Mouse (Mus musculus) midbrain, embryonic 12.5 days (tissue): ENCODE results near the gene Gm10639. TPM values are rescaled to one million over a fixed set of nuclear protein-coding genes. Genes with fewer than 3 reads are reported as not detected.
"Not testable (repeated sequence)": the region's sequence is repeated elsewhere in the genome, so short reads cannot be mapped to it uniquely, and the experiment has no call there.

Source experiments
- ATAC-seq: fragments of 200-750 bp; cut with Nextera tagmentation; 2 replicates; pipeline ENCODE4 v1.8.0; 2017; ENCODE audit warnings: low read depth, moderate TSS enrichment, moderate library complexity; ENCODE audit not compliant: low FRiP score
- H3K27ac ChIP-seq: fragments of 300-500 bp; sonication (generic); replicated peaks from 2 replicates; pipeline ENCODE4 v1.5.1; 2016; ENCODE audit warnings: mild to moderate bottlenecking
- H3K27me3 ChIP-seq: fragments of 300-500 bp; sonication (generic); 2 replicates; pipeline ENCODE4 v1.6.1; 2016; ENCODE audit warnings: mild to moderate bottlenecking
- H3K36me3 ChIP-seq: fragments of 300-500 bp; sonication (generic); 2 replicates; pipeline ENCODE4 v1.6.1; 2016
- H3K4me1 ChIP-seq: fragments of 300-500 bp; sonication (generic); 2 replicates; pipeline ENCODE4 v1.6.1; 2016
- H3K4me2 ChIP-seq: fragments of 300-500 bp; sonication (generic); replicated peaks from 2 replicates; pipeline ENCODE4 v1.6.1; 2016; ENCODE audit warnings: mild to moderate bottlenecking, moderate library complexity
- H3K4me3 ChIP-seq: fragments of 300-500 bp; sonication (generic); 2 replicates; pipeline ENCODE4 v1.5.1; 2016; ENCODE audit warnings: mild to moderate bottlenecking
- H3K9ac ChIP-seq: fragments of 300-500 bp; sonication (generic); replicated peaks from 2 replicates; pipeline ENCODE4 v1.6.1; 2016; ENCODE audit warnings: mild to moderate bottlenecking, moderate library complexity
- H3K9me3 ChIP-seq: fragments of 300-500 bp; sonication (generic); 2 replicates; pipeline ENCODE4 v1.6.1; 2016; ENCODE audit warnings: mild to moderate bottlenecking
- WGBS: fragments of 180-500 bp; shearing (Covaris S2); methylation state at CpG from one replicate; pipeline ENCODE4 v1.1.7; 2016; 5-methylcytosine and 5-hydroxymethylcytosine counted together
- polyA plus RNA-seq: library from polyadenylated mRNA; unstranded; fragments of >200 nt; fragmentation: Nextera tagmentation; extraction: Ambion mirVana; gene quantifications from 2 replicates; pipeline ENCODE4 v1.2.1, GENCODE M21; 2016

The Gm10639 gene
- not detected in 2 replicates for polyA plus RNA-seq

DNA sequence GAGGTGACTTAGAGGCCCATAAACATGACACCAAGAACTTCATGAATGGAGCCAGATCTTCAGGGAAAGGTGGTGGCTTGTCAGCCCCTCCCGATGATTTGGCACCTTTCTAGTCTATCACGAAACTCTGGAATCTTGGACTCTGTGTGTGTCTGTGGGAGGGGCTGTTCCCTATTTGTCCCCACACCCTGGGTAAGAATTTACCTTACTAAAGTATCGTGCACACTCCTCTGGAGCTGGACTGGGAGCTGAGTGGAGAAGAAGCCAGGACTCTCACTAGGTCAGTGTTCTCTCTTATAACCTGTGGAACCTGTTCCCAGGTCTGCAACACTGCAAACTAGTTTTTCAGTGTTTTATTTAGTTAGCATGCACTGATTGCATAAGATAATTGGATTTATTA, at the start of gene Gm10639:
Gene Gm10639, plus strand, starts transcription at position 201 of the 400 bp plus-strand sequence.
- not testable (repeated sequence) for ATAC-seq, H3K9ac ChIP-seq, H3K4me2 ChIP-seq, H3K27ac ChIP-seq, H3K9me3 ChIP-seq, H3K36me3 ChIP-seq, H3K27me3 ChIP-seq, H3K4me3 ChIP-seq, H3K4me1 ChIP-seq
- WGBS: 81% methylated on average over 3 of the region's 3 CpGs

DNA sequence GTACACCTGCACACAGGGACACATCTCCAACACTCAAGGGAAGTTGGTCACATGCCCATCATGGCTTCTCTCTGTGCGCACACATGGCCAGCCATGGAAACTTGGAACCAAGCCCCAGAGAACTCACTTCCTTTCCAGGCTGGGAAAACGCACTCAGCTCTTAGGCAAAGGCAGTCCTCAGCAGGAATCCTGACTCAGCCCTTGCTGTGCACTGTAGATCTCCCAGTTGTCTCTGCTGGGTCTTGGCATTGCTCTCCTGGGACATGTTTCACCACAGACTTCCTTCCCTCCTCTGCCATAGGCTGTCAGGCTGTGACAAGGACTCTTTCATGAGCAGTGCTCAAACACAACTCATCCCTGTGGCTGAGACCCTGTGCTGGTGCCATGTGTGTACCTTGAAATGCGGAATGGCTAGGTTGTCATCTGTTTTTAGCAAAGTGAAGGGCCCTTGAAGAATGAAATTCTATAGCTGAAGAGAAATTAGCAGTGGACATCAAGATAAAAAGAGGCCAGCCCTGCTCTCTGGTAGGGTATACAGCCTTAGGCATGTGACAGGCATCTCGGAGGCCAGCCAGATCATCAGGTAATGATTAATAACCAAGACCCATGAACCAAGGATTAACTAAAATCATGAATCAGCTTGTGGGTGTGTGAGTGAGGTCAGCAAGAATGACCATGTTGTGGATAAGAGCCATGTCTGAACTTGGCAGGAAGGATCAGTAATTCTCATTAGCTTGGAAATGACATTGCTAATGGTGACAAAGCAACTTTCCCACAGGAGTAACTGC, 33.8 kb upstream of the Gm10639 start:
- H3K4me3 ChIP-seq, ATAC-seq: not testable (repeated sequence)

DNA sequence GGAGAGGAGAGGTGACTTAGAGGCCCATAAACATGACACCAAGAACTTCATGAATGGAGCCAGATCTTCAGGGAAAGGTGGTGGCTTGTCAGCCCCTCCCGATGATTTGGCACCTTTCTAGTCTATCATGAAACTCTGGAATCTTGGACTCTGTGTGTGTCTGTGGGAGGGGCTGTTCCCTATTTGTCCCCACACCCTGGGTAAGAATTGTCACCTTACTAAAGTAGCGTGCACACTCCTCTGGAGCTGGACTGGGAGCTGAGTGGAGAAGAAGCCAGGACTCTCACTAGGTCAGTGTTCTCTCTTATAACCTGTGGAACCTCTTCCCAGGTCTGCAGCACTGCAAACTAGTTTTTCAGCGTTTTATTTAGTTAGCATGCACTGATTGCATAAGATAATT, 32.8 kb upstream of the Gm10639 start, which contains the start of gene Gm3776:
Gene Gm3776, plus strand, starts transcription at position 216 of the 400 bp plus-strand sequence.
- not testable (repeated sequence) for H3K4me2 ChIP-seq, H3K9me3 ChIP-seq, H3K27ac ChIP-seq, H3K27me3 ChIP-seq, H3K4me3 ChIP-seq, ATAC-seq, H3K36me3 ChIP-seq, H3K9ac ChIP-seq, H3K4me1 ChIP-seq
- 96% methylated on average over 1 of the region's 3 CpGs for WGBS

More for the DNA sequence above, 33.8 kb upstream of the Gm10639 start:
- H3K27ac ChIP-seq, H3K4me2 ChIP-seq, H3K36me3 ChIP-seq, H3K9me3 ChIP-seq, H3K4me1 ChIP-seq, H3K9ac ChIP-seq, H3K27me3 ChIP-seq: not testable (repeated sequence)
- WGBS: 83% methylated on average over 4 of the region's 4 CpGs

DNA sequence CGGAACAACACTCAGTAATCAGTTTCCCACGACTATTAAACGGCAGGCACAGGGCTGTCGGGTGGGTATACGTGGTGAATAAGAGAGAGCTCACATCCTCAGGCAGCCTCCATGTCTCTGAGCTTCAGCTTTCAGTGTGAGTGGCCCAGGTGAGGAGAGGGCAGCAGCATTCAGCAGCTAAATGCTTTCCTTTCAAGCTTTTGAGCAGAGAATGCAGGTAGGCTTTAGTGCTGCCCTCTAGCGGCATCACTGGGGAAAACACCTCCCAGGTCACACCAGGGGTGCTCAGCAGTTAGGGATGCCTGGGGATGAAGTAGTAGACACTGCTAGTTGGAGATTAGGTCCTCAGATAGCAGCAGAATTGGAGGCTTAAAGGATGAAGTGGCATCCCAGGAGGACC, 30.0 kb upstream of the Gm10639 start:
- H3K4me1 ChIP-seq, H3K4me2 ChIP-seq, H3K27ac ChIP-seq, H3K4me3 ChIP-seq, H3K9ac ChIP-seq, H3K9me3 ChIP-seq, H3K27me3 ChIP-seq, H3K36me3 ChIP-seq: not testable (repeated sequence)
- ATAC-seq: peak; percentile 54; the same call in 1 of the 2 replicates
- 0% methylated on average over 1 of the region's 6 CpGs for WGBS

DNA sequence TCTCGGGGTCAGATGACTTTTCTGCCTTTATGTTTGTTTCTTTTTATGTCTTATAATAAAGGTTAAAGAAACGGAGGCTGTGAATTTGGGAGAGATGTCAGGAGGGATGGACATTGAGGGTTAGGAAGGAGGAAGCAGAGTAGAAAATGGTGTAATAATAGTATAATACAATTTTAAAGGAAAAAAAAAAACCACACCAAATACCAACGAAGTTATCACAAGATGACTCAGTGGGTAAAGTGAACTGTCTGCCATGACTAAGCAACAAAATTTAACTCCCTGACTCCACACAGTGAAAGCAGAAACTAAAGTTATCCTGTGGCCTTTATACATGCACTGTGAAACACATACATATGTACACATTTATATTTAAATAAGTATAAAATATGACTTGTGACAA, 18.8 kb upstream of the Gm10639 start:
- not testable (repeated sequence) for H3K4me3 ChIP-seq, H3K4me1 ChIP-seq, H3K9ac ChIP-seq, H3K36me3 ChIP-seq, H3K27me3 ChIP-seq, H3K27ac ChIP-seq, H3K9me3 ChIP-seq, ATAC-seq, H3K4me2 ChIP-seq
- 89% methylated on average over 3 of the region's 3 CpGs for WGBS

DNA sequence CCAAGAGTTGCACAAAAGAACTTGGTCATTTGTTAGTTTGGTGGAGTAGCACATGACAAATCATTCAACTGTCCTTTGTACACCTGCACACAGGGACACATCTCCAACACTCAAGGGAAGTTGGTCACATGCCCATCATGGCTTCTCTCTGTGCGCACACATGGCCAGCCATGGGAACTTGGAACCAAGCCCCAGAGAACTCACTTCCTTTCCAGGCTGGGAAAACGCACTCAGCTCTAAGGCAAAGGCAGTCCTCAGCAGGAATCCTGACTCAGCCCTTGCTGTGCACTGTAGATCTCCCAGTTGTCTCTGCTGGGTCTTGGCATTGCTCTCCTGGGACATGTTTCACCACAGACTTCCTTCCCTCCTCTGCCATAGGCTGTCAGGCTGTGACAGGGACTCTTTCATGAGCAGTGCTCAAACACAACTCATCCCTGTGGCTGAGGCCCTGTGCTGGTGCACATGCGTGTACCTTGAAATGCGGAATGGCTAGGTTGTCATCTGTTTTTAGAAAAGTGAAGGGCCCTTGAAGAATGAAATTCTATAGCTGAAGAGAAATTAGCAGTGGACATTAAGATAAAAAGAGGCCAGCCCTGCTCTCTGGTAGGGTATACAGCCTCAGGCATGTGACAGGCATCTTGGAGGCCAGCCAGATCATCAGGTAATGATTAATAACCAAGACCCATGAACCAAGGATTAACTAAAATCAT, 7.6 kb upstream of the Gm10639 start:
- not testable (repeated sequence) for H3K4me3 ChIP-seq, H3K4me2 ChIP-seq, H3K4me1 ChIP-seq, H3K27me3 ChIP-seq, H3K9me3 ChIP-seq, H3K27ac ChIP-seq, H3K9ac ChIP-seq, ATAC-seq, H3K36me3 ChIP-seq
- 87% methylated on average over 4 of the region's 4 CpGs for WGBS

DNA sequence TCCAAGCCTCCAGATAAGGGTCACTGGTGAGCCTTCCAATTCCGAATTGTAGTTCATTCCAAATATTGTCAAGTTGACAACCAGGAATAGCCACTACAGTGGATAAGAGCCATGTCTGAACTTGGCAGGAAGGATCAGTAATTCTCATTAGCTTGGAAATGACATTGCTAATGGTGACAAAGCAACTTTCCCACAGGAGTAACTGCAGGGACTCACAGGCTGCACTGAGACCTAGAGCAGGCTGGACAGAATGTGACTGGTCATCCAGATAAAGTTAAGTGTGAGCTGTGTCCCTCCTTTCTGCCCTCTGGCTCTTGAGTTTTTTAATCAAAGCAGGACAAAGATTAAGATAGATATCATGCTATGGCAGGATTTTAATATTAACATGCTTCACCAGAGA, 660 bp upstream of the Gm10639 start:
- not testable (repeated sequence) for H3K4me1 ChIP-seq, H3K4me2 ChIP-seq, H3K9me3 ChIP-seq, ATAC-seq, H3K27me3 ChIP-seq, H3K9ac ChIP-seq, H3K36me3 ChIP-seq, H3K27ac ChIP-seq, H3K4me3 ChIP-seq
- WGBS: 70% methylated on average over 1 of the region's 1 CpGs

DNA sequence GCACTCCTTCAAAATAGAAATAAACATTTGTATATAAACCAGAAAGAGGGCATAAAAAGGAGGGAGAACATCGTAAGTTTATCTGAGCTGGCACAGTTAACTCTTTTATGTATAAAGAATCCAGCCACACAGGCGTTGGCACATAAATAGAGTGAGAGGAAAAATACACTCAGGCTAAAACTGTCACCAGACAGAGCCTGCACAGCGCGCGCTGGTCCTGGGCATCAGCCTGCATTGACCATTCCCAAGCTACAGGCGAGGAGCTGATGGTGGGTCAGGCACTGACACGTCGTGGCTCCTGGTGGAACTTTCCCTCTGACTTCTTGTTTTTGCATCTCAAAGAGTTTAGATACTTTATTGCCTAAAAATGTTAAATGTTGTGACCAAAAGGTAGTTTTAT, 2.7 kb downstream of the Gm10639 start:
- H3K27ac ChIP-seq, H3K4me2 ChIP-seq, H3K27me3 ChIP-seq, H3K4me3 ChIP-seq, H3K36me3 ChIP-seq, ATAC-seq, H3K9ac ChIP-seq, H3K9me3 ChIP-seq, H3K4me1 ChIP-seq: not testable (repeated sequence)
- WGBS: 88% methylated on average over 8 of the region's 8 CpGs

DNA sequence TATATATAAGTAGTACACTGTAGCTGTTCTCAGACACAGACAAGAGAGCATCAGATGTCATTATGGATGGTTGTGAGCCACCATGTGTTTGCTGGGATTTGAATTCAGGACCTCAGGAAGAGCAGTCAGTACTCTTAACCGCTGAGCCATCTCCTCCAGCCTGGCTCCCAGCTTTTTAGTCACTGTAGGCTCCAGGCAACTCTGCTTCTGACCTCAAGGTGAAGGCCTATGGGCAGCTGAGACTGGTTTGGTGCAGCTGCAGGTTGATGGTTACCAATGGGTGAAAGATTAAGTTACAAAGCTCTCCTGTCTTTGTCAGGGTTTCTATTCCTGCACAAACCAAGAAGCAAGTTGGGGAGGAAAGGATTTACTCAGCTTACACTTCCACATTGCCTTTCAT, 4.0 kb downstream of the Gm10639 start:
- not testable (repeated sequence) for H3K4me2 ChIP-seq, H3K9me3 ChIP-seq, H3K27ac ChIP-seq, ATAC-seq, H3K4me3 ChIP-seq, H3K9ac ChIP-seq, H3K4me1 ChIP-seq, H3K36me3 ChIP-seq, H3K27me3 ChIP-seq
- 62% methylated on average over 1 of the region's 1 CpGs for WGBS

DNA sequence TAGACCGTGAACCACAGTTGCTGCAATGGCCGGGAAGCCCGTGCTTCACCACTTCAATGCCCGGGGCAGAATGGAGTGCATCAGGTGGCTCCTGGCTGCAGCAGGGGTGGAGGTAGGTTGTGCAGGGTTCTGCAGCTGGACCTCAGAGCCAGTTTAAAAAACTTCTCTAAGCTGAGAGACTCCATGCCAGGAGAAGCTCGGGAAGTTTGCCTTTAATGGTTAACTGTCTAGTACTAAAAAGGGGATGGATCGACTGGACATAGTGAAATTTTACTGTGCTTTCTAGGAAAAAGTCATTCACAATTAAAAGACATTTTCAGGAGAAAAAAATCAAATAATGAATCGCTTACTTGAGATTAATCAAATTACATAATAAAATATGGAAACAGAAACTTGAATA, 5.1 kb downstream of the Gm10639 start:
- not testable (repeated sequence) for ATAC-seq, H3K4me3 ChIP-seq
- 79% methylated on average over 7 of the region's 7 CpGs for WGBS

DNA sequence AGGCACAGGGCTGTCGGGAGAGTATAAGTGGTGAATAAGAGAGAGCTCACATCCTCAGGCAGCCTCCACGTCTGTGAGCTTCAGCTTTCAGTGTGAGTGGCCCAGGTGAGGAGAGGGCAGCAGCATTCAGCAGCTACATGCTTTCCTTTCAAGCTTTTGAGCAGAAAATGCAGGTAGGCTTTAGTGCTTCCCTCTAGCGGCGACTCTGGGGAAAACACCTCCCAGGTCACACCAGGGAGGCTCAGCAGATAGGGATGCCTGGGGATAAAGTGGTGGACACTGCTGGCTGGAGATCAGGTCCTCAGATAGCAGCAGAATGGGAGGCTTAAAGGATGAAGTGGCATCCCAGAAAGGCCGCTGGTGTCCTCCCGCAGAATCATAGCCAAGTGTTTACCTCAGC, 6.4 kb downstream of the Gm10639 start:
- 13% methylated on average over 6 of the region's 6 CpGs for WGBS
- H3K9ac ChIP-seq, H3K4me1 ChIP-seq, H3K36me3 ChIP-seq, ATAC-seq, H3K4me3 ChIP-seq, H3K27ac ChIP-seq, H3K27me3 ChIP-seq, H3K4me2 ChIP-seq, H3K9me3 ChIP-seq: not testable (repeated sequence)

More for the DNA sequence above, 5.1 kb downstream of the Gm10639 start:
- not testable (repeated sequence) for H3K36me3 ChIP-seq, H3K4me1 ChIP-seq, H3K9me3 ChIP-seq, H3K27me3 ChIP-seq, H3K27ac ChIP-seq, H3K9ac ChIP-seq, H3K4me2 ChIP-seq

DNA sequence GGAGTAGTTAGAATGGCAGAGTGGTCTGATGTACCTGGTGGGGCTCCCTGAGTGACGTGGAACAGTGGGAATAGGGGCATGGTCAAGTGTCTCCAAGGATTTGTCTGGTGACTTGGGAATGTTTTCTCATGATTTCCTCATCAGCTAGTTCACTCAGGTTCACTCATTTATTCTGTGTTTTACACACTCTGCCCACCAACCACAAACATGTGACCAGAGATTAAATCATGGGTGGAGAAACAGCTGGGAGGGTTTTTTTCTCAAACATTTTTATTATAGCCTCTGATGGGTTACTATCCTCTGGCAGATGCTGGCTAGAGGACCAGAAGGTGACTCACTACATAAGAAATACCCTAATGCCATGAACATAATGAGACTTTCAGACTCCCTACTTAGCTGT, 8.5 kb downstream of the Gm10639 start:
- no peak overlapping the region for H3K9ac ChIP-seq
- ATAC-seq: no peak
- H3K4me1 ChIP-seq: no peaks in the 10 kb centered on the region
- H3K9me3 ChIP-seq: no peaks in the 10 kb centered on the region
- H3K27ac ChIP-seq: no peak overlapping the region
- no peaks in the 10 kb centered on the region for H3K36me3 ChIP-seq
- no peaks in the 10 kb centered on the region for H3K27me3 ChIP-seq
- H3K4me2 ChIP-seq: no peak overlapping the region
- H3K4me3 ChIP-seq: no peak overlapping the region
- 80% methylated on average over 1 of the region's 1 CpGs for WGBS
